Mouse (Mus musculus) T-cell, adult 2 months (primary cell): ENCODE measurements around the gene Slc18a3.

ENCODE experiments used
- DNase-seq: peaks from one replicate; pipeline ENCODE4 v3.0.0; 2022; ENCODE audit warnings: low spot score

Gene Slc18a3

DNA sequence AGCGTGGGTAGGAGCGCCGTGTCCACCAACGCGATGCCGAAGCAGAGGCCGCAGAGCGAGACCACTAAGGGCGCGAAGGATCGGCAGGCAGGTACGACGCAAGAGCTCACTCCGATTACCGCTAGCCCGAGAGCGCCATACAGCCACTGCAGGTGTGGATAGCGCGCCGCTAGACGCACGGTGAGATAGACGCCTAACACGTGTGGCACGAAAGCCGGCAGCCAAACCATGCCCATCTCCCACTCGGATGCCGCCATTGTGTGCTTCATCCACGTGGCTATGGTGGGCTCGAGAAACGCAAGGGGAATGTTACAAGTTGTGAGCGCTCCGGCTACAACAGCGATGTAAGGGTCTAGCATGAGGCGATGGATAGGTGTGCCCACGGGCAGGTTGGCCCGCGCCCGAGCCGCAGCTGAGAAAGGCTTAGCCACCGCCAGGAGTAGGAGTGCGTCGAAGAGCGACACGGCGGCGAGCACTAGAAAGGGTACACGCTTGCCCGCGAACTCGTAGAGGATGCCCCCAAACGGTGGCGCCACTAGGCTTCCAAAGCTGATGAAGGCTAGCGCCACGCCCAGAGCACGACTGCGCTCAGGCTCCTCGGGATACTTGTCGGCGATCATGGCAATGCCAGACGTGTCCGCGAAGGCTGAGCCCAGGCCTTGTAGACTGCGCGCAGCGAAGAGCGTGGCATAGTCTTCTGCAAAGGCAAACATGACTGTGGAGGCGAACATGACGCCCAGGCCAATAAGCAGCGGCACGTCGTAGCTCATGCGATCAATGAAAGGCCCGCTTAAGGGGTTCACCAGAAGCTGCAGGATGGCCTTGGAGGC, 1.2 kb downstream of the Slc18a3 start:
- DNase-seq, result no peak

DNA sequence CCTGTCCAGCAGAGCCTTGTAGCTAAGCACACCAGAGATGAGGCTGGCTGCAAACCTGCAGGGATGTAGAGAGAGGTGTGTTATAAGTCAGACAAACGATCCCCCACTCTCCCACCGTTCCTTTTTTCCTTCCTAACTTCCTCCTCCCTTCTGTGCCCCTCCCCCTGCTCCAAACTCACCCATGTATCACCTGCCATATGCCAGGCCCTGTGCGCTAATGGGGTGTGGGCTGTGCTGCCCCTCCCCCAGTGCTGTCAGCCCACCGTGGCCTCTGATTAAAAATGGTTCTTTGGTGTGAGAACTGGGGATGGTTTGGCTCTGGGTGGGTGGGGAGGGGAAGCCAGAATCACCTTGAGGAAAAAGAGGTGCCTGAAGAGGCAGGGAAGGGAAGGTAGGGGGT, 12.1 kb downstream of the Slc18a3 start:
- no peak for DNase-seq

- no peak for DNase-seq
Measured at GRCm38 (mm10) chr14:32446989-32447388, 17.7 kb downstream of the Slc18a3 start.

DNA sequence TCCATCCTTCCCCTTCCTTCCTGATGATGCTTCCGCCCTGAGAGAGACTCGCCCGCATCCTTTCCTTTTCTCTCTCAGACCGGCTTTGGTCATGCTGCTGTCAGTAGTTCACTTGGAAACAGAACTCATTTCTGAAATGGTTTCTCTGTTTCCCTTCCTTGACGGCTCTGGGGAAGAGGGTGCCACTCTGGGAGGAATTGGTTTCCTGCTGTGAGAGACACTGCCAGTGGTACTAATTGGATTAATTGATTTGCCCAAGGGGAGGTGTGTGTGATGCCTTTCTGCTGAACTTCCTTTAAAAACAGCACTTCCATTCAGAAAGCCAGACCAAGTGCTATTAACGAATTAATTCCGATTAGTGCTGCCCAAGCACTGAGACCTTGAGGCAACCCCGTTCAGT, 21.2 kb downstream of the Slc18a3 start:
- no peak for DNase-seq

DNA sequence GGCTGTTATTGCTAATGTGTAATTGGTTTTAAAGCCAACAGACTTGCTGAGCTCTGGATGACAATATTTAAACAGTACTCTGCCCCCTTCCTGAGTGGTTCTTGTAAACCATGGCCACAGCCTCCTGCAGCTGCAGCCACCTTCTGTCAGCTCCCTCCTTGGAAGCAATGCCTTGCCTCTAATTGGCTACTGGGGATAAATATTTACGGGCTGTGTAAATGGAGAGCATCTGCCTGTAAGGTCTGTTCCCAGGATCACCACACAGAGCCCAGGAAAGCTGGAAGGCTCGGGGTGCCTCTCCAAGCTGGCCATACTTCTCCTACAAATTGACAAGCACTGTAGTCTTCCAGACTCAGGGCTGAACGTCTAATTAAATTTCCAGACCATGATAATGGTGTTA, 24.9 kb downstream of the Slc18a3 start:
- no peak for DNase-seq

DNA sequence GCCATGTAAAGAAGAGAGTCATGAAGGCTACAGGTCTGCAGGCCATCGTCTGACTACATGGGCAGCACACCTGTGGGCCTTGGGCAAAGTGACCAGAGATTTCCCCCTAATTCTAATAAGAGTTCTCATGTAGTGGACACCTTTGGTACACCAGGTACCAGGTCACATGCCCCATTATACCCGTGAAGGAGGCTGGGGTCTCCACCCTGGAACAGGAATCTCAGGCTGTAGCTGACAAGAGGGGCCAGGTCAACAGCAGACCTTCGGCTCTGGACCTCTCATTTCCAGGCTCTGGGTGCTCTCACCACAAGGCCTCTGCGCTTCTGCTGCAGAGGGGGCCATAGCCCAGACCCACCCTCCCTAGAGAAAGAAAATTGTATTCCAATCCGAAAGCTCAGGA, 25.3 kb downstream of the Slc18a3 start:
- DNase-seq, result no peak

- DNase-seq, result no peak
Measured at GRCm38 (mm10) chr14:32437352-32437793, 27.3 kb downstream of the Slc18a3 start.

- no peak for DNase-seq
Measured at GRCm38 (mm10) chr14:32429030-32429602, 35.5 kb downstream of the Slc18a3 start.

GRCm38 (mm10) chr14:32423946-32424345, 40.7 kb downstream of the Slc18a3 start:
- DNase-seq, result no peak

DNA sequence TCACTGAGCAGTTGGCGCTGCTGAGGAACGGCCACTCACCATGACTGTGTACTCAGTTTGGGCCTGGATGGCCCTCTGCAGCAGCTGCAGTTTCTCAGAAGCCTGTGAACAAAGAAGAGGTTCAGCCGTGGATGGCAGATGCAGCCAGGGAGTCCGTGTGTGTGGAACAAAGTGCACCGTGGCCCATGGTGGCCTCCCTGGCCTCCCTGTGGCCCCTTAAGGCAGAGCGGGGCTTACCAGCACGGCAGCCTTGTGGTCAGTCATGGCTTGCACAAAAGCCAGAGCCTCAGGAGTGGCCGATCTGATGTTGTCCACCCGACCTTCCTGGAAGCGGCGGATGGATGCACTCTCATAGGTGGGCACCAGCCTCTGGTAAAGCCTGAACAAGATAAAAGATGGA, 45.9 kb downstream of the Slc18a3 start:
- no peak for DNase-seq
